Mouse (Mus musculus): ENCODE measurements around the gene Zfhx3.
A peak's percentile ranks its signal among the peaks of the same experiment; 100 is the strongest.

Gene Zfhx3

GRCm38 (mm10) chr8:108552518-108552917 lies 610.1 kb downstream of the Zfhx3 start:
- DNase-seq (ENCODE audit: low spot score) = peak; percentile 57

- no peak for DNase-seq (ENCODE audit: low spot score)
These were observed 611.5 kb downstream of the Zfhx3 start for GRCm38 (mm10) chr8:108553808-108554577.

GRCm38 (mm10) chr8:108554578-108555245 lies 612.3 kb downstream of the Zfhx3 start:
- DNase-seq (ENCODE audit: low spot score) = no peak

GRCm38 (mm10) chr8:108563420-108563819 lies 621.0 kb downstream of the Zfhx3 start:
- no peak for DNase-seq (ENCODE audit: low spot score)

- DNase-seq (ENCODE audit: low spot score) = no peak
These were observed 621.6 kb downstream of the Zfhx3 start for GRCm38 (mm10) chr8:108563934-108564564.

- no peak for DNase-seq (ENCODE audit: low spot score)
These were observed 623.6 kb downstream of the Zfhx3 start for GRCm38 (mm10) chr8:108566035-108566434.

- DNase-seq (ENCODE audit: low spot score) = no peak
These were observed 631.0 kb downstream of the Zfhx3 start for GRCm38 (mm10) chr8:108573295-108574017.

GRCm38 (mm10) chr8:108574101-108574500 lies 631.7 kb downstream of the Zfhx3 start:
- DNase-seq (ENCODE audit: low spot score) = peak; percentile 62

- DNase-seq (ENCODE audit: low spot score) = no peak
These were observed 635.1 kb downstream of the Zfhx3 start for GRCm38 (mm10) chr8:108577571-108577970.

GRCm38 (mm10) chr8:108578388-108578787 lies 635.9 kb downstream of the Zfhx3 start:
- no peak for DNase-seq (ENCODE audit: low spot score)

GRCm38 (mm10) chr8:108579808-108580207 lies 637.4 kb downstream of the Zfhx3 start:
- peak; percentile 32 for DNase-seq (ENCODE audit: low spot score)

- DNase-seq (ENCODE audit: low spot score) = no peak
These were observed 637.9 kb downstream of the Zfhx3 start for GRCm38 (mm10) chr8:108580364-108580763.

- no peak for DNase-seq (ENCODE audit: low spot score)
These were observed 639.1 kb downstream of the Zfhx3 start for GRCm38 (mm10) chr8:108581557-108581956.

- DNase-seq (ENCODE audit: low spot score) = no peak
These were observed 639.8 kb downstream of the Zfhx3 start for GRCm38 (mm10) chr8:108582251-108582650.

GRCm38 (mm10) chr8:108583261-108583660 lies 640.8 kb downstream of the Zfhx3 start:
- no peak for DNase-seq (ENCODE audit: low spot score)

GRCm38 (mm10) chr8:108583867-108584661 lies 641.6 kb downstream of the Zfhx3 start:
- no peak for DNase-seq (ENCODE audit: low spot score)

GRCm38 (mm10) chr8:108584662-108584978 lies 642.2 kb downstream of the Zfhx3 start:
- no peak for DNase-seq (ENCODE audit: low spot score)

GRCm38 (mm10) chr8:108591037-108591436 lies 648.6 kb downstream of the Zfhx3 start:
- no peak for DNase-seq (ENCODE audit: low spot score)

- no peak for DNase-seq (ENCODE audit: low spot score)
These were observed 649.7 kb downstream of the Zfhx3 start for GRCm38 (mm10) chr8:108592028-108592724.

- DNase-seq (ENCODE audit: low spot score) = peak; percentile 66
These were observed 650.6 kb downstream of the Zfhx3 start for GRCm38 (mm10) chr8:108592990-108593589.

GRCm38 (mm10) chr8:108593891-108594290 lies 651.4 kb downstream of the Zfhx3 start:
- DNase-seq (ENCODE audit: low spot score) = peak; percentile 84

All from embryo, embryonic 10 days (tissue).